Mouse (Mus musculus): ENCODE data around the gene Tymp.

Gene Tymp

GRCm38 (mm10) chr15:89356372-89356771, 20.5 kb downstream of the Tymp start:
- peaks cover 5% of the 10 kb centered on the region for H3K36me3 ChIP-seq (ENCODE audit: control insufficient read depth, insufficient read depth, low read length, poor library complexity, severe bottlenecking)
- peak; percentile 46 for DNase-seq (ENCODE audit: low read depth, low spot score)

GRCm38 (mm10) chr15:89355241-89356187, 21.3 kb downstream of the Tymp start, which contains the start of the genes Lmf2 and Ncaph2:
Lmf2 (minus strand) TSS chr15:89355659.
Ncaph2 (plus strand) TSS chr15:89355719.
- H3K27me3 ChIP-seq (ENCODE audit: control insufficient read depth, insufficient read depth, low read length, poor library complexity, severe bottlenecking): no peaks in the 10 kb centered on the region
- peaks cover 5% of the 10 kb centered on the region for H3K36me3 ChIP-seq (ENCODE audit: control insufficient read depth, insufficient read depth, low read length, poor library complexity, severe bottlenecking)
- DNase-seq (ENCODE audit: low read depth, low spot score): peak; percentile 98

More at GRCm38 (mm10) chr15:89356372-89356771, 20.5 kb downstream of the Tymp start:
- H3K27me3 ChIP-seq (ENCODE audit: control insufficient read depth, insufficient read depth, low read length, poor library complexity, severe bottlenecking): no peaks in the 10 kb centered on the region

- Histone ChIP-seq H3K36me3 (ENCODE audit: control insufficient read depth, insufficient read depth, low read length, poor library complexity, severe bottlenecking) (peaks cover 5% of the 10 kb centered on the region), H3K27me3 (ENCODE audit: control insufficient read depth, insufficient read depth, low read length, poor library complexity, severe bottlenecking) (no peaks in the 10 kb centered on the region)
- no peak for DNase-seq (ENCODE audit: low read depth, low spot score)
Measured at GRCm38 (mm10) chr15:89354455-89354854, 22.4 kb downstream of the Tymp start.

- Histone ChIP-seq H3K27me3 (ENCODE audit: control insufficient read depth, insufficient read depth, low read length, poor library complexity, severe bottlenecking) (no peaks in the 10 kb centered on the region), H3K36me3 (ENCODE audit: control insufficient read depth, insufficient read depth, low read length, poor library complexity, severe bottlenecking) (peaks cover 5% of the 10 kb centered on the region)
- DNase-seq (ENCODE audit: low read depth, low spot score): no peak
Measured at GRCm38 (mm10) chr15:89353837-89354236, 23.0 kb downstream of the Tymp start.

- no peak for DNase-seq (ENCODE audit: low read depth, low spot score)
- H3K36me3 ChIP-seq (ENCODE audit: control insufficient read depth, insufficient read depth, low read length, poor library complexity, severe bottlenecking): peaks cover 5% of the 10 kb centered on the region
- no peaks in the 10 kb centered on the region for H3K27me3 ChIP-seq (ENCODE audit: control insufficient read depth, insufficient read depth, low read length, poor library complexity, severe bottlenecking)
Measured at GRCm38 (mm10) chr15:89352795-89353194, 24.0 kb downstream of the Tymp start.

- peaks cover 5% of the 10 kb centered on the region for H3K36me3 ChIP-seq (ENCODE audit: control insufficient read depth, insufficient read depth, low read length, poor library complexity, severe bottlenecking)
- H3K27me3 ChIP-seq (ENCODE audit: control insufficient read depth, insufficient read depth, low read length, poor library complexity, severe bottlenecking): no peaks in the 10 kb centered on the region
- DNase-seq (ENCODE audit: low read depth, low spot score): no peak
Measured at GRCm38 (mm10) chr15:89352054-89352453, 24.8 kb downstream of the Tymp start.

- DNase-seq (ENCODE audit: low read depth, low spot score): no peak
- Histone ChIP-seq H3K36me3 (ENCODE audit: control insufficient read depth, insufficient read depth, low read length, poor library complexity, severe bottlenecking) (peaks cover 5% of the 10 kb centered on the region), H3K27me3 (ENCODE audit: control insufficient read depth, insufficient read depth, low read length, poor library complexity, severe bottlenecking) (no peaks in the 10 kb centered on the region)
Measured at GRCm38 (mm10) chr15:89351302-89351701, 25.5 kb downstream of the Tymp start.

GRCm38 (mm10) chr15:89350447-89350846, 26.4 kb downstream of the Tymp start:
- Histone ChIP-seq H3K36me3 (ENCODE audit: control insufficient read depth, insufficient read depth, low read length, poor library complexity, severe bottlenecking) (peaks cover 5% of the 10 kb centered on the region), H3K27me3 (ENCODE audit: control insufficient read depth, insufficient read depth, low read length, poor library complexity, severe bottlenecking) (no peaks in the 10 kb centered on the region)
- no peak for DNase-seq (ENCODE audit: low read depth, low spot score)

GRCm38 (mm10) chr15:89343325-89343724, 33.5 kb downstream of the Tymp start:
- DNase-seq (ENCODE audit: low read depth, low spot score): peak; percentile 16

GRCm38 (mm10) chr15:89341678-89342077, 35.2 kb downstream of the Tymp start:
- Histone ChIP-seq H3K27me3 (ENCODE audit: control insufficient read depth, insufficient read depth, low read length, poor library complexity, severe bottlenecking) (no peaks in the 10 kb centered on the region), H3K36me3 (ENCODE audit: control insufficient read depth, insufficient read depth, low read length, poor library complexity, severe bottlenecking) (no peaks in the 10 kb centered on the region)
- DNase-seq (ENCODE audit: low read depth, low spot score): no peak

More at GRCm38 (mm10) chr15:89343325-89343724, 33.5 kb downstream of the Tymp start:
- Histone ChIP-seq H3K27me3 (ENCODE audit: control insufficient read depth, insufficient read depth, low read length, poor library complexity, severe bottlenecking) (no peaks in the 10 kb centered on the region), H3K36me3 (ENCODE audit: control insufficient read depth, insufficient read depth, low read length, poor library complexity, severe bottlenecking) (no peaks in the 10 kb centered on the region)

GRCm38 (mm10) chr15:89340136-89340535, 36.7 kb downstream of the Tymp start:
- H3K36me3 ChIP-seq (ENCODE audit: control insufficient read depth, insufficient read depth, low read length, poor library complexity, severe bottlenecking): no peaks in the 10 kb centered on the region
- DNase-seq (ENCODE audit: low read depth, low spot score): peak; percentile 41
- no peaks in the 10 kb centered on the region for H3K27me3 ChIP-seq (ENCODE audit: control insufficient read depth, insufficient read depth, low read length, poor library complexity, severe bottlenecking)

- Histone ChIP-seq H3K36me3 (ENCODE audit: control insufficient read depth, insufficient read depth, low read length, poor library complexity, severe bottlenecking) (no peaks in the 10 kb centered on the region), H3K27me3 (ENCODE audit: control insufficient read depth, insufficient read depth, low read length, poor library complexity, severe bottlenecking) (no peaks in the 10 kb centered on the region)
- peak; percentile 68 for DNase-seq (ENCODE audit: low read depth, low spot score)
Measured at GRCm38 (mm10) chr15:89339696-89340095, 37.1 kb downstream of the Tymp start.

GRCm38 (mm10) chr15:89336422-89336821, 40.4 kb downstream of the Tymp start:
- Histone ChIP-seq H3K36me3 (ENCODE audit: control insufficient read depth, insufficient read depth, low read length, poor library complexity, severe bottlenecking) (no peaks in the 10 kb centered on the region), H3K27me3 (ENCODE audit: control insufficient read depth, insufficient read depth, low read length, poor library complexity, severe bottlenecking) (no peaks in the 10 kb centered on the region)
- DNase-seq (ENCODE audit: low read depth, low spot score): no peak

GRCm38 (mm10) chr15:89334774-89335537, 41.9 kb downstream of the Tymp start:
- Histone ChIP-seq H3K27me3 (ENCODE audit: control insufficient read depth, insufficient read depth, low read length, poor library complexity, severe bottlenecking) (no peaks in the 10 kb centered on the region), H3K36me3 (ENCODE audit: control insufficient read depth, insufficient read depth, low read length, poor library complexity, severe bottlenecking) (no peaks in the 10 kb centered on the region)
- no peak for DNase-seq (ENCODE audit: low read depth, low spot score)

GRCm38 (mm10) chr15:89334271-89334670, 42.6 kb downstream of the Tymp start, which contains the start of gene Miox:
Miox (plus strand) TSS chr15:89334398.
- Histone ChIP-seq H3K27me3 (ENCODE audit: control insufficient read depth, insufficient read depth, low read length, poor library complexity, severe bottlenecking) (no peaks in the 10 kb centered on the region), H3K36me3 (ENCODE audit: control insufficient read depth, insufficient read depth, low read length, poor library complexity, severe bottlenecking) (no peaks in the 10 kb centered on the region)
- DNase-seq (ENCODE audit: low read depth, low spot score): no peak
